Mouse (Mus musculus) megakaryocyte-erythroid progenitor cell, adult 5-6 weeks (primary cell): ENCODE results near the gene Fscn1. TPM values are rescaled to one million over a fixed set of nuclear protein-coding genes. Genes with fewer than 3 reads are reported as not detected.

ENCODE experiments used
- ATAC-seq: replicated peaks from 2 replicates; pipeline ENCODE4 v1.8.0; 2016; ENCODE audit warnings: mild to moderate bottlenecking, inconsistent platforms; ENCODE audit not compliant: severe bottlenecking, poor library complexity, low FRiP score, low TSS enrichment
- total RNA-seq, 2 experiments: library from RNA; stranded (forward) in 1 of 2; stranded (reverse) in 1 of 2; fragments of 200-1000, 215-1000 nt in 1 of 2; fragments of >200 nt in 1 of 2; fragmentation: Nextera tagmentation in 1 of 2; gene quantifications; 2 replicates each; pipeline ENCODE4 v1.2.3; 2014 to 2017

The Fscn1 gene
- total RNA-seq, 2 experiments from 2014 or later: not detected

GRCm38 (mm10) chr5:142963003-142963704 lies 3.0 kb downstream of the Fscn1 start:
- ATAC-seq: no peak

GRCm38 (mm10) chr5:142963705-142964494 lies 3.8 kb downstream of the Fscn1 start:
- ATAC-seq: no peak

DNA sequence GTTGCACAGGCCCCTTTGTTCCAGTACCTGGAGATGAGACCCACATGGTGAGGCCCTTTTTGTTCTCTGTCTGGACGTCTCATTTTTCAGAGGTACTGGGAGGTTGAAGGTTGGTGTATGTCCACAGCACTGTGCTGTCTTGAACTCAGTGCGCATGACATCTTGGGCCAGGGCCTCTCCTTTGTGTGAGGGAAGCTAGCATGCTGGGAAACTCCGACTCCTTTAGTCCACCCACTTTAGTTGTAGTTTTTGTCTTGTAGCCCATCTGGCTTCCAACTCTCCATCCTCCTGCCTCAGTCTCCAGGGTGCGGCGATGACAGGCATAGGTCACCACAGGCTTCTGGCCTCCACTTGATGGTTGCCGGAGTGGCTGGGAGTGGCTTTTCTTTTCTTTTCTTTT lies 4.5 kb downstream of the Fscn1 start:
- no peak for ATAC-seq

DNA sequence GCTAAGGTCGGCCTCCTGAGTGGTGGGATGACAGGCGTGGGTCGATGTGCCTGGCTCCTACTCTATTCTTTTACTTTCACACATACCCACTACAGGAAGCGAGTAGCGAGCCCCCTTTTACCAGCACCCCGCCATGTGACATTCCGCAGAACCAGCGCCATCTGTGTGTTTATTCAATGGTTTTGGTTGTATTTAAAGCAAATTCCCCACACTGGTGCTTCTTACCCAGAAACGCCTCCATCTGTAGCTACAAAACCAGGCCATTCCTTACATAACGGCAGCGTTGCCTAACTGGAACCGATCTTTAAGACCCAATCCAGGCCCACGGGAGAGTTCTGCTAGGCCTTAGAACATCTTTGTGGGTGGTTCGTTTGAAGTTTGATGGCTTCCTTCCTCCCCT lies 8.3 kb downstream of the Fscn1 start:
- ATAC-seq: no peak

DNA sequence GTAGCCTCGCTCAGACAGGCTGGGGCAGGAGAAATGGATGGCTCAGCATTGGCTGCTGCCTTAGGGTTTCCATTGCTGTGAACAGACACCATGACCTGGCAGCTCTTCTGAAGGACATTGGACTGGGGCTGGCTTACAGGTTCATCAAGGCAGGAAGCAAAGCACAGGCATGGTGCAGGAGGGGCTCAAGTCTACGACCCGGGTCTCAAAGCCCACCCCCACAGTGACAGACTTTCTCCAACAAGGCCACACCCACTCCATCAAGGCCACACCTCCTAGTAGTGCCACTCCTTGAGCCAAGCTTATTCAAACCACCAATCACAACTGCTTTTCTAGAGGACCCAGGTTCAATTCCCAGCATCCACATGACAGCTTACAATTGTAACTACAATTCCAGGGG lies 13.8 kb downstream of the Fscn1 start:
- ATAC-seq: no peak

GRCm38 (mm10) chr5:142974598-142975121 lies 14.5 kb downstream of the Fscn1 start:
- ATAC-seq: no peak

- no peak for ATAC-seq
These were observed 16.4 kb downstream of the Fscn1 start for GRCm38 (mm10) chr5:142976516-142976915.

DNA sequence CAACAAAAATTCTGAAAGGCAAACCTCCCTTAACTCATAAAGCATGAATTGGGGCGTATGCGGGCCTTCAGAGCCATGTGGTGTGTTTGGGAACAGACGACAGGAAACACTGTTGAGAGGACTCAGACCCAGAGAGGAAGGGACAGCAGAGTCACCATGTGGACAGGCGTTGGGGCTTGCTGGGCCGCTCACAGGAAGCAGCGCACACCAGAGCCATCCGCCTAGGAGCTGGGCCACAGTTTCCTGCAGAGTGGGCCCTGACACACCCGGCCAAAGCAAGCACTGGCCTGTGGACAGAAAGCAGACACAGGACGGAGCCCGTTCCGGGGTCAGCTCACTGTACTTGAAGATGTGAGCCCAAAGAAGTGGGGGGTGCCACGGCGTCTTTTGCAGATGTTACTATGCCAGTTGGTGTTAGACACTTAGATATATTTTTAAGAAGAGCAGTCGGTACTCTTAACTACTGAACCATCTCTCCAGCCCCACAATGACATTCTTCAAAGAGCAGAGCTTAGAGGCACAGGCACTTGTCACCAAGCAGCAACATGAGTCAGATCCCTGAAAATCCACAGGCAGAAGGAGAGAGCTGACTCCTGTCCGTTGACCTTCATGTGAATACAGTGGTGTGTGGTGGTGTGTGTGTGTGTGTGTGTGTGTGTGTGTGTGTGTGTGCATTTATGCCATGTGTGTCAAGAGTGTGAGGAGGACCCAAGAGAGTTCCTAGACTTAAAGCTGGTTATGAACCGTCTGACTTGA lies 22.1 kb downstream of the Fscn1 start:
- 0 out of 2 replicates have a peak, but pooled peaks have one; percentile 6 for ATAC-seq

DNA sequence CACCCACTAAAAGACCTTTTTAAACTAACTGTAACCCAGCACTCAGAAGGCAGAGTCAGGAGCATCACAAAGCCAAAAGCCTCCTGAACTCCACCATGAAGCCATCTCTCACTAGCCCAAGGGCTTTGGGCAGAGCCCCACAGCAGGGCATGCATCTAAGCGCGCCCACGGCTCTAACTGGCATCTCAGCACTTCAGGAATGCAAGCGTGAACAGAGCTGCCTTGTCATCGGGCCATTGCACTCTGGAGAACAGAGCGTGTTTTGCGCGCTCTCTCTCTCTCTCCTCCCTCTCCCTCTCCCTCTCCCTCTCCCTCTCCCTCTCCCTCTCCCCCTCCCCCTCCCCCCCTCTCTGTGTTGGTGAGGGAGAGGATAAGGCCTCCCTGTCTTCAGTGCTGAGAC lies 23.0 kb downstream of the Fscn1 start:
- ATAC-seq: no peak

- peak; percentile 96 for ATAC-seq
These were observed 24.1 kb downstream of the Fscn1 start for GRCm38 (mm10) chr5:142984271-142984670.

GRCm38 (mm10) chr5:142988520-142988919 lies 28.4 kb downstream of the Fscn1 start:
- no peak for ATAC-seq

- no peak for ATAC-seq
These were observed 29.0 kb downstream of the Fscn1 start for GRCm38 (mm10) chr5:142989167-142989566.

DNA sequence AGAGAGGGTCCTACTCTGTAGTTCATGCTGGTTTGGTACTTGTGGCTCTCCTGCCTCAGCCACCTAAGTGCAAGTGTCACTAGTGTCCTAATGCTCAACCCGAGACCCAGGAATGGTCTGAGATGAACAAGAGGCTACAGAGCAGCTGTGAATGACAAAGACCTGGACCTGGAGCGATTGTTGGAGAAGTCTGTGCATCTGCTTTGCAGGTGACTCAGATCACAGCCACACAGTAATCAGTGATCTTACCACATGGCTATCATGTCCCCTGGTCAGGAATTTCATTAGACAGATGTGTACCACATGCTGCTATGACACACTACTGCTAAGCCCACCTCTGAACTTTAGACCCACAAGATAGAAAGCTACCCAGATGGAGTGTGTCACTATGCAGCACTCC lies 34.6 kb downstream of the Fscn1 start:
- no peak for ATAC-seq

DNA sequence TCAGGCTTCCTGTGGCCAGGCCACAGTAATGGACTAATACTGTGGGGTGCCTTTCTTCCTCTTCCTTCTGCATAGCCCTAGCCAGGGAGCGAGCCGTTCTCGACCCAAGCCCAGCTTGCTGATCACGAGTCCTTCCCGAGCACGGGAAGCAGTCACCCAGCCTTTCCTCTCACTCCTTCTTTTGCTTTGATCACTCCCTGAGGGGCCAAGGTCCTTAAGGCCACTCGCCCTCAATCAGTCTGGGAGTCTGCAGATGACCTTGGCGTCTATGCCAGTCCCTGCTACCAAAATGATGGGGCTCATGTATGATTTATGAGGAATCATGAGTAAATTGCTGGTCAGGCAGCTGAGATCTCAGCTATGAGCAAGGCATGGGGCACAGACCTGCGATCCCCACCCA lies 37.4 kb downstream of the Fscn1 start:
- ATAC-seq: no peak

DNA sequence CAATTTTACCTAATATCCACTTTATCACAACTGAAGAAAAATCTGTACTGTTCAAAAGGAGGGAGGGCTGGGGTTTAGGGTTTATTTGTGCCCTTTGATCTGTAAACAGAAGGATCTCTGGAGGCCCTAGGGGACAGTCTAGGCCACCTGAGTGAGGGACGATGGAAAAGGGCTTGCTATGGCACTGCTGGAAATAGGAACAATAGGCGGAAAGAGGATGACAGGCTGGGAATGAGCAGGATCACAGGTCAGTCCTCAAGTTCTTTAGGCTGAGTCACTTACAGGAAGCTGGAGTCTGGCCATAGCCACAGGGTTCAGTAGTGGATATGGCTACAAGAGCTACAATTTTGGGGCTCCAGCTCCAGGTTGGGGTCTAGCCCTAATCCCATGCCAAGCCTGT lies 38.0 kb downstream of the Fscn1 start:
- ATAC-seq: no peak

DNA sequence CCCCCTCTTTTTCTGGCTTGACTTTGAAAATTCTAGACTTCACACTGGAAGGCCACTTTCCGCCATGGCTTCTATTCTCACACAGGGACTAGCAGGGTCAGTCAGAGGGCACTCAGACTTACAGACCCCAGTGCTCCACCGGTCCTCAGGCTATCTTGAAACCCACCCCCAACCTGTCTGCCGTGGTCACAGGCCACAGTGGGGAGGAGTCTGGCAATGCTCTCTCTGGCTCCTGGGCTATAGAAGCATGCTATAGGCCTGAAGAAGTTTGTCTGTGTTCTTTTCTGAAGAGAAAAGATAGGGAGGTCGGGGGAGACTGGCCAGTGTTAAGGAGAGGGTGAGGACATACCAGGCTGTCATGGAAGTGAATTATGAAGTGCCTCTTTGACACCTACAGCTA lies 39.9 kb downstream of the Fscn1 start:
- ATAC-seq: no peak

- no peak for ATAC-seq
These were observed 40.7 kb downstream of the Fscn1 start for GRCm38 (mm10) chr5:143000654-143001500.

- ATAC-seq: no peak
These were observed 49.2 kb downstream of the Fscn1 start for GRCm38 (mm10) chr5:143009383-143009782.

GRCm38 (mm10) chr5:143017401-143017800 lies 57.3 kb downstream of the Fscn1 start:
- ATAC-seq: no peak
